Mouse (Mus musculus): ENCODE data around the gene Olfr1151. TPM values are rescaled to one million over a fixed set of nuclear protein-coding genes. Genes with fewer than 3 reads are reported as not detected.

The Olfr1151 gene
- not detected in 2 replicates for polyA plus RNA-seq (2015; fragmentation: Nextera tagmentation; extraction: Ambion mirVana)

DNA sequence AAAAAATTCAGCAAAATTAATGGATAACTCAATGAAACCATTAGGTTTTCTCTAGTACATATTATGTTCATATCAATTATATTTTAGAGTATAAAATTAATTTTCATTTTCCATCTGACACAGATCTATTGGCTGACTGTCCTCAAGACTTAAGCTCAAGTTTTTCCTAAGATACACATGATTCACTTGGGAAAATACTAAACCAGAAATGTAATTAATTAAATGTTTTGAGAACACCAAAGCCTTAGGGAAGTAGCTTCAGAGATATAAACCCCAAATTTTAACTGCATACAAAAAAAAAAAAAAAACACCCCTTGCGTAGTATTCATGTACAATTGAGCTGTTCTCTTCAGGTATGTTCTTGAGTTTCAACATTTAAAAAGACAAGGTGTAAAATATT, at the start of gene Olfr1151:
Gene Olfr1151 (plus strand): TSS at position 301 of the 400 bp plus-strand sequence.

DNA sequence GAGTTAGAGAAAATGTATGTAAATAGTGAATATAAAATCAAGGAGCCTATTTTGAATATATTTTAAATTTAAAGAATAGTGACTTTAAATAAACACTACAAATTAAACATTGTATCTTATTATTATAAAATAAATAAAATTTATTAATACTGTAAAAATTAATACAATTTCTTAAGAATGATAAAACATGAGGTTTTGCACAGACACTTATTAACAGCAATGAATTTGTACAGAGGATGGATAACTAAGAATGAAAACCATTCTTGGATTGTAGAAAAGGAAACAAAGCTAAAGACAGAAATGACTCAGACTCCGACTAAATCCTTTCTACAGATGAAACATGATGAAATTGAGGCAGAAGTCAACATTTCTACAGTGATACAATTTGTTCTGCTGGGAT, 46.1 kb upstream of the Olfr1151 start, which contains the start of gene Olfr1145:
Gene Olfr1145 (plus strand): TSS at position 301 of the 400 bp plus-strand sequence.

DNA sequence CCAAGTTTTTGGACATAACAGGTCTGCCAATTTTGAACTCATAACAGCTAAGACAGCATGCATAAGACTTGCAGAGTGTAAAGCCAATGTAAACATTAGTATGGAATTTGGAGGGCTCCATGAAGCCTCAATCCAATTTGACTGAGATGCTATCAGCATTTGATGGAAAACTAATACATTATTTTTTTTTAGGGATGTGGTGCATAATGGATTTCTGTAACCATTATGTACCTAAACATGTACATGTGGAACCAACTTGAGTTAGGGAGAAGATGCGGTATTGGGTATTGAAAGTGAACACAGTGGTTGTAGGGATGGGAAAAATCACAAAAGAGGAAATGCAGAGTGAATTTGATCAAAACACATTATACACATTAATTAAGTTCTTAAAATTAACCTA, 25.4 kb upstream of the Olfr1151 start, which contains the start of gene Olfr1148:
Gene Olfr1148 (plus strand): TSS at position 301 of the 400 bp plus-strand sequence.

DNA sequence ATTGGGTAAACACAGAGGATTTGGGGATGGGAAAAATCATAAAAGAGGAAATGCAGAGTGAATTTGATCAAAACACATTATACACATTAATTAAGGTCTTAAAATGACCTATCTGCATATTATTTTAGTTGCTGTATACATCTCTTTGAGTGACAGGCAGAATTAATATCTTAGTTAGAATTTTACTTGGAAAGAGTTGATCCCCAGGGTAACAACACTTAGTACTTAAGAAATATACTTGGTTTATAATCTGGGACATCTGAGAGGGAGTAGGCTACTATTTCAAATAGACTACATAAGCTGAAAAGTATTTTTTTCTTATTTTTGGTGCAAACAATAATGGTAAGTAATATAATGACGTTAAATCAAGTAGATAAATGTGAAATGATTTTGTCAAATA, 12.0 kb upstream of the Olfr1151 start, which contains the start of gene Olfr1150-ps1:
Gene Olfr1150-ps1 (plus strand): TSS at position 301 of the 400 bp plus-strand sequence.

DNA sequence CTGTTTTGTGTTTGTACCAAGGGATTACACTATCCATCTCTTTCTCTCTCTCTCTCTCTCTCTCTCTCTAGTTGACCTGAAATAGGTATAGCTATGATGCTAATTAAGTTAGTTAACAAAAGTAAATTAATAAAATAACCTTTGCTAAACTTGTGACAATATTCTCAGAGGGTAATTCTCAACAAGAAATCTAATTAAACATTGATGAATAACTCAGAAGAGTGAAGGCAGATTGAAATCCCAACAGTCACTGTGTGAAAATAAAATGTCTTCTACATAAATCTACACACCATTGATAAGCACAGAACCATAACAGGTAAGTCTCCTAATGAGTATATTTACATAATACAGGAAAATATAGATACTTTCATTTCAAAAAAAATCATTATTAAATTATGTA, 10.5 kb downstream of the Olfr1151 start, which contains the start of gene Olfr1152:
Gene Olfr1152 (plus strand): TSS at position 301 of the 400 bp plus-strand sequence.

DNA sequence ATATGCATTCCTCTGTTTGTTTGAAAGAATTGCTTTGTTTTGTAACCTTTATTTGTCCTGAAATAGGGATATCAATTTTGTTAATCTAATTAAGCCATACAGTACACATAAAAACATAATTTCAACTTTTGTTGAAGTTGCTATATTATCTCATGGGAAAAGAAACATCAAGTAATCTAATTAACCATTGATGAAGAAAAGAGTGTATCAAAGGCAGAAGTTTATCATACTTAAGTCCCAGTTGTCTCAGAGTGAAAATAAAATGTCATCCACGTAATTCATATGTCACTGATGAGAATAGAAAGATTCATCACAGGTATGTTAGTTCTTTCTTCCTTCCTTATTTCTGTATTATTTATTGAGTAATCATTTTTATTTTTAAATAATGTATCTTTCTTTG, 39.0 kb downstream of the Olfr1151 start, which contains the start of gene Olfr1153:
Gene Olfr1153 (plus strand): TSS at position 301 of the 400 bp plus-strand sequence.

DNA sequence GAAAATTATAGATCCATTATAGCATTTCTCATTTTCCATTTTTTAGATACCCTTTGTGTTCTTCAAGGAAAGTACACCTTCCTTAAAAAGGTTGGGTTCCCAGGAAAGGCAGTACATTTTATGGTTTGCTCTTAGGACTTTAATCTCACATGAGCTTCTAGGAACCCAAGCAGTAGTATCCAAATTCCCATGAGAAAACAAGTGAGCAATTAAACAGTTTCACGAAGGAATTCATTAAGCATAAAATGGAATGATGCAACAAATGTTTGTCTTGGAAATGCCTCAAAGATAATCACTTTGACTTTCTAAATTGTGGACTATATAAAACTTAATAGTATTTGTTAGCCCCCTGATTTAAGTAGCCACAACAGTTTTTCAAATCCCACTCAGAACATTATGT, 49.4 kb downstream of the Olfr1151 start, which contains the start of gene Olfr1154:
Gene Olfr1154 (minus strand): TSS at position 101 of the 400 bp plus-strand sequence.

Other genes starting within 250 kb of the Olfr1151 start
- gene Olfr1130, start 249.7 kb upstream of the Olfr1151 start, polyA plus RNA-seq (2015; fragmentation: Nextera tagmentation; extraction: Ambion mirVana), result not detected in 2 replicates
- gene Olfr1131, start 228.8 kb upstream of the Olfr1151 start, polyA plus RNA-seq (2015; fragmentation: Nextera tagmentation; extraction: Ambion mirVana), result not detected in 2 replicates
- gene Olfr1132, start 218.3 kb upstream of the Olfr1151 start, polyA plus RNA-seq (2015; fragmentation: Nextera tagmentation; extraction: Ambion mirVana), result not detected in 2 replicates
- gene Olfr1133, start 208.5 kb upstream of the Olfr1151 start, polyA plus RNA-seq (2015; fragmentation: Nextera tagmentation; extraction: Ambion mirVana), result not detected in 2 replicates
- gene Olfr1134, start 197.4 kb upstream of the Olfr1151 start, polyA plus RNA-seq (2015; fragmentation: Nextera tagmentation; extraction: Ambion mirVana), result not detected in 2 replicates
- not detected in 2 replicates for gene Olfr1135, start 182.2 kb upstream of the Olfr1151 start, polyA plus RNA-seq (2015; fragmentation: Nextera tagmentation; extraction: Ambion mirVana)
- not detected in 2 replicates for gene Olfr1136, start 161.9 kb upstream of the Olfr1151 start, polyA plus RNA-seq (2015; fragmentation: Nextera tagmentation; extraction: Ambion mirVana)
- not detected in 2 replicates for gene Olfr1137, start 142.7 kb upstream of the Olfr1151 start, polyA plus RNA-seq (2015; fragmentation: Nextera tagmentation; extraction: Ambion mirVana)
- gene Olfr1138, start 115.9 kb upstream of the Olfr1151 start, polyA plus RNA-seq (2015; fragmentation: Nextera tagmentation; extraction: Ambion mirVana), result not detected in 2 replicates
- gene Olfr1140, start 112.1 kb upstream of the Olfr1151 start, polyA plus RNA-seq (2015; fragmentation: Nextera tagmentation; extraction: Ambion mirVana), result not detected in 2 replicates
- gene Olfr1141, start 101.9 kb upstream of the Olfr1151 start, polyA plus RNA-seq (2015; fragmentation: Nextera tagmentation; extraction: Ambion mirVana), result not detected in 2 replicates
- not detected in 2 replicates for gene Olfr152, start 76.4 kb upstream of the Olfr1151 start, polyA plus RNA-seq (2015; fragmentation: Nextera tagmentation; extraction: Ambion mirVana)
- gene Olfr1143, start 55.3 kb upstream of the Olfr1151 start, polyA plus RNA-seq (2015; fragmentation: Nextera tagmentation; extraction: Ambion mirVana), result not detected in 2 replicates
- gene Olfr1145, start 46.0 kb upstream of the Olfr1151 start, polyA plus RNA-seq (2015; fragmentation: Nextera tagmentation; extraction: Ambion mirVana), result not detected in 2 replicates
- not detected in 2 replicates for gene Olfr1148, start 25.3 kb upstream of the Olfr1151 start, polyA plus RNA-seq (2015; fragmentation: Nextera tagmentation; extraction: Ambion mirVana)
- not detected in 2 replicates for gene Olfr1150-ps1, start 11.9 kb upstream of the Olfr1151 start, polyA plus RNA-seq (2015; fragmentation: Nextera tagmentation; extraction: Ambion mirVana)
- not detected in 2 replicates for gene Olfr1152, start 10.6 kb downstream of the Olfr1151 start, polyA plus RNA-seq (2015; fragmentation: Nextera tagmentation; extraction: Ambion mirVana)
- not detected in 2 replicates for gene Olfr1153, start 39.1 kb downstream of the Olfr1151 start, polyA plus RNA-seq (2015; fragmentation: Nextera tagmentation; extraction: Ambion mirVana)
- gene Olfr1154, start 49.3 kb downstream of the Olfr1151 start, polyA plus RNA-seq (2015; fragmentation: Nextera tagmentation; extraction: Ambion mirVana), result not detected in 2 replicates
- gene Olfr1155, start 89.3 kb downstream of the Olfr1151 start, polyA plus RNA-seq (2015; fragmentation: Nextera tagmentation; extraction: Ambion mirVana), result not detected in 2 replicates
- gene Olfr1156, start 97.2 kb downstream of the Olfr1151 start, polyA plus RNA-seq (2015; fragmentation: Nextera tagmentation; extraction: Ambion mirVana), result not detected in 2 replicates
- gene Olfr1157, start 112.4 kb downstream of the Olfr1151 start, polyA plus RNA-seq (2015; fragmentation: Nextera tagmentation; extraction: Ambion mirVana), result not detected in 2 replicates
- not detected in 2 replicates for gene Olfr74, start 118.8 kb downstream of the Olfr1151 start, polyA plus RNA-seq (2015; fragmentation: Nextera tagmentation; extraction: Ambion mirVana)
- gene Olfr1158, start 134.3 kb downstream of the Olfr1151 start, polyA plus RNA-seq (2015; fragmentation: Nextera tagmentation; extraction: Ambion mirVana), result not detected in 2 replicates
- gene Olfr1160, start 152.4 kb downstream of the Olfr1151 start, polyA plus RNA-seq (2015; fragmentation: Nextera tagmentation; extraction: Ambion mirVana), result not detected in 2 replicates
- gene Olfr1161, start 166.9 kb downstream of the Olfr1151 start, polyA plus RNA-seq (2015; fragmentation: Nextera tagmentation; extraction: Ambion mirVana), result not detected in 2 replicates
- gene Olfr73, start 181.8 kb downstream of the Olfr1151 start, polyA plus RNA-seq (2015; fragmentation: Nextera tagmentation; extraction: Ambion mirVana), result 0.05 TPM in 1 of 2 replicates, not detected in the other
- gene Olfr1162, start 195.3 kb downstream of the Olfr1151 start, polyA plus RNA-seq (2015; fragmentation: Nextera tagmentation; extraction: Ambion mirVana), result not detected in 2 replicates
- gene Olfr1163, start 216.0 kb downstream of the Olfr1151 start, polyA plus RNA-seq (2015; fragmentation: Nextera tagmentation; extraction: Ambion mirVana), result not detected in 2 replicates
- not detected in 2 replicates for gene Olfr1164, start 238.1 kb downstream of the Olfr1151 start, polyA plus RNA-seq (2015; fragmentation: Nextera tagmentation; extraction: Ambion mirVana)

All from urinary bladder, postnatal 0 days (tissue).